Mouse (Mus musculus) megakaryocyte progenitor cell, adult 5-6 weeks (primary cell): ENCODE data around the gene Shisa3. TPM values are rescaled to one million over a fixed set of nuclear protein-coding genes. Genes with fewer than 3 reads are reported as not detected.
A peak's percentile ranks its signal among the peaks of the same experiment; 100 is the strongest.

Experiments used
- ATAC-seq: replicated peaks from 2 replicates; pipeline ENCODE4 v1.8.0; 2016; ENCODE audit warnings: mild to moderate bottlenecking, moderate TSS enrichment, inconsistent platforms; ENCODE audit not compliant: poor library complexity
- total RNA-seq, 2 experiments: library from RNA; stranded (forward) in 1 of 2; stranded (reverse) in 1 of 2; fragments of 157-497, 149-512 nt in 1 of 2; fragments of 200-1000 nt in 1 of 2; gene quantifications; 2 replicates each; pipeline versions ENCODE4 v1.2.3 to v1.2.4; 2015 to 2017

Shisa3 gene
- total RNA-seq (2015) (not detected in 2 replicates), total RNA-seq (2017) (not detected in 2 replicates)

- peak; percentile 59 for ATAC-seq
Measured at GRCm38 (mm10) chr5:67607804-67608673, at the start of gene Shisa3. Gene Shisa3, plus strand, starts transcription at chr5:67607882.

- ATAC-seq: no peak
Measured at GRCm38 (mm10) chr5:67558644-67559043, 49.0 kb upstream of the Shisa3 start.

GRCm38 (mm10) chr5:67559063-67559462, 48.6 kb upstream of the Shisa3 start:
- ATAC-seq: no peak

DNA sequence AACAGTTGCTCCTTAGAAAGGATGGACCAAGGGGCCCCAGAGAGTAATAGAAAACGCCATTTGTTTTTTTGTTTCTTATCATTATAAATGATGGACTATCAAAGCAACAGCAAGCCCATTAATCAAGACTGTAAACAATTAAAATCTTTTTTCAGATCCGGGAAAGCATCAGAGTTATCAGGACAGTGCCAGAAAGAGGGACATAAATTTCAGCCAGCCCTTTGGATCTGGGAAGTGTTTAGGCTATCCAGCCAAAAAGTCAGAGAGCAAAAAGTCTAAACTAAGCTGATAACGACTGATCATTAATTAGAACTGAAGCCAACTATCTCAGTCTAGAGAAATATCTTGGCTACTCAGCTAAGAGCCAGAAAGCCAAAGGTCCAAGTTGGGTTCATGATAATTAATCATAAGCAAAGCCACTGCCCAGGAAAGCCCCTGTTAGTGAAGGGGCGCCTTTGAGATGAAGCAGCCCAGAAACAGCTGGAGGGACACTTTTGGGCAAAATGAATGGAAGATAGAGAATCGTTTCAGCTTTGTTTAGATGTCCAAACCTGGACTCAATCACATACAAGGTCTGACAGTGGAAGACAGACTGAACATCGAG, 35.0 kb upstream of the Shisa3 start:
- ATAC-seq: no peak

- no peak for ATAC-seq
Measured at GRCm38 (mm10) chr5:67574039-67574438, 33.6 kb upstream of the Shisa3 start.

DNA sequence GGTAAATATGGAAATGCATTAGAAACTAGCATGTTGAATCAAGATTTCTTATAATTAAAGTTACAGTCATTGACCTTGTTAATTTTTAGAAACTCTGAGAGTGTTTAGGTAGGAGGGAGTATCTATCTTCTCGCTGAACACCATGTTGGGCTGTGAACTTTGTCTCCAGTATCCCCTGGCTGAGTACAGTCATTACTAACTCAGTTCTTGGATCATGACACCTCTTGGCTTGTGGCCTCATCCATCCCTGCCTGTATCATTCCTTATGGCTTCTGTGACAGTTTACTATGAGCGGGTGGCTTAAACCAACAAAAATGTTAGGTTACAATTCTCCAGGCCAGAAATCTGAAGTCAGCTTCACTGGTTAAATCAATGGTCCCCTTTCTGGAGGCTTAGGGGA, 32.0 kb upstream of the Shisa3 start:
- ATAC-seq: no peak

DNA sequence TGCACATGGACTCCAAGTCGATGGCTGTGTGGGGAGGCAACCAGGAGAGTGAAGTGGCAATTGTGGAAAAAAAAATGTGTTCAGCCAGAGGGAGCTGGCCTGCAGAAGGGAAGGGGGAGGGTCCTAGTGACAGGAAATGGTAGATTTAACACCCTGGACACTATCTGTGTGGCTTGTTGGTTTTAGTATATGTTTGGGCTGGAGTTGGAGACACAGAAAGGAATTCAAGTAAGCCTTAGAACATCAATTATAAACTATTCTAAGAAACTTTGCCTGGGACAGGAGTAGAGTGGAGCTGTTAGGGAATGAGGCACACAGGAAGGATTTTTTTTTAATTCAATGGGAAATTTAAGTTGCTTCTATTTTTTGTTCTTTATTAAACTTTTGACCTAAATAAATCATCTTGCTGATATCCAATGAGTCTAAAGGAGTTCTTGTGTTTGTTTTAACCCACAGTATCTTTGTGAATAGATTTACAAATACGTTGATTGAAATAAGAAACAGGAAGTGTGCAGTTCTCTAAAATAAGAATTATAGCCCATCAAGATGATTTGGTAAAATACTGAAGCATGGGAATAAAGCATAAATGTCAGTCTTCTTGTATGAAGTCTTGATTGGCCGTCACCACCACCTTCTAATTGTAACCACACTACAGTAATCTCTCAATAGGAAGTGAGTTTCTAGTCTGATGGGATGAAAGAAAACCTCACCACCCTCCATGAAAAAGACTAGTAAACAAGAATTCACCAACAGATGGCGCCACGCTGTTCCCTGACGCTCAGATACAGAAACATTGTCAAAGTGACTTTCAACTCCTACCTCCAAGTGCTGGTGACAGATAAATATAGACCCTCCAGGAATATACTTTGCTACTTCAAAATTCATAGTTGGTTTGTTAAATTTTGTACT, 27.7 kb upstream of the Shisa3 start:
- peak; percentile 75 for ATAC-seq

DNA sequence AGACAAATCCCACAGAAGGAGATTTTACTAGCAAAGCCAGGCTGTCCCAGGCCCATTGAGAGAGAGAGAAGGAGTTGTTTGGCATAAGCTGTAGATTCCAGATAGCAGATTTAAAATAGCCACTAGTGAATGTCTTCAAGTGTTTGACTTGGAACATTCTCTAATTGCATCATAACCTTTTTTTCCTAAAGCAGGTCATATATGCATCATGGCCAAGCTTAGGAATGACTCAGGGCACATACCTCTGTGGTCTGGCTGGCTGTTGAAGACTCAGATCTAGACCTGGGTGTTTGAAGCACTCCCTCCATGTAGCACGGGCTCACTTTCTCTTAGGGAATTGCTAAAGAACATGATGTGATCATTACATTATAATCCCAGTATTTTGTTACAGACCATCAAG, 12.6 kb upstream of the Shisa3 start:
- ATAC-seq: no peak

DNA sequence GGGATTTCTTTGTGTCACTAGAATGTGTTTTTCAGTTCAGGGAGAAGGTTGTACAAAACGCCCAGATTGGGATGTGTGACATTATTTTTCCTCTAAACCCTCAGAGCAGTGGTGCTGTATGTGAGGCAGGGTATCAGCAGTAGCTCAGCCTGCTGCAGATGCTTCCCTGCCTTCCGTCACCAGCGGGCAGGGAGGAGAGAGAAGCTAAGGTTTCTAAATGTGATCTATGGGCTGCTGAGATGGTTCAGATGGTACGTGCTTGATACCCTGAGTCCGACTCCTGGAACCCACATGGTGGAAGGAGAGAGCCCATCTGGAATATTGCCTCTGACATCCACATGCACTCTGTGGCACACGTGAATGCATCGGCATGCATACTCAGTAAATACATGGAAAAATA, 12.1 kb upstream of the Shisa3 start:
- no peak for ATAC-seq

DNA sequence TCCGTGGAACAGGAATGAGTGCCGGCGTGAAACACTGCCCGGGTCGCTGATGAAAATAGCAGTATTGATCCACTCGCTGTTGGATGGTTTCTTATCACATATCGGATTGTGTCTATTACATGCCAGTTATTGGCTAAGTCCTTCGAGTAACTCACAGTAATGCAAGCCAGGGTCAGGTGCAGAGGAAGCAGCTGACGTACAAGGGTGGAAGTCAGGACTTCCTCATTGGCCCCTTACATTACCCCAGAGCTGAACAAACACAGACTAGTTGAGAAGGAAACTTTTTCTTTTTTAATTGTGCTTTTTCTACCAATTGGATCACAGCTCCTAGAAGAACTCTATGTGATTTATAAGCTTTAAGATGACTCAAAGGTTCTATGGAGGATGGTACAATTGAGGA, 7.7 kb upstream of the Shisa3 start:
- ATAC-seq: peak; percentile 99

- no peak for ATAC-seq
Measured at GRCm38 (mm10) chr5:67605951-67606350, 1.7 kb upstream of the Shisa3 start.

- ATAC-seq: peak; percentile 34
Measured at GRCm38 (mm10) chr5:67606916-67607803, 522 bp upstream of the Shisa3 start.

GRCm38 (mm10) chr5:67608674-67609519, 1.2 kb downstream of the Shisa3 start:
- no peak for ATAC-seq

DNA sequence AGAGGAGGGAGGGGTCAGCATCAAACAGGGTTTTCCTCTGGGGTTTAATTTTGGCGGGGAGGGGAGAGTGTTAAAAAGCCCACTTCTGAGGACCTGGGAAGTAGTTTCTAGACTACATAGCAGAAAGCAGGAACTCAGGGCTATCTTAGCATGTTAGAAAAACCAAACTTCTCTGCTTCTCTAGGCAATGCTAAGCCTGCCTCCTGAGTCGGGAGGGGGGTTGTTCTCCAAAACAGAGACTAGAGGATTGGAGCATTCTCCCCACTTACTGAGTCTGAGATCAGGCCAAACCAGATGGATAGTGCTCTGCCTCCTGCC, 1.8 kb downstream of the Shisa3 start:
- no peak for ATAC-seq

- ATAC-seq: no peak
Measured at GRCm38 (mm10) chr5:67621230-67621629, 13.5 kb downstream of the Shisa3 start.

DNA sequence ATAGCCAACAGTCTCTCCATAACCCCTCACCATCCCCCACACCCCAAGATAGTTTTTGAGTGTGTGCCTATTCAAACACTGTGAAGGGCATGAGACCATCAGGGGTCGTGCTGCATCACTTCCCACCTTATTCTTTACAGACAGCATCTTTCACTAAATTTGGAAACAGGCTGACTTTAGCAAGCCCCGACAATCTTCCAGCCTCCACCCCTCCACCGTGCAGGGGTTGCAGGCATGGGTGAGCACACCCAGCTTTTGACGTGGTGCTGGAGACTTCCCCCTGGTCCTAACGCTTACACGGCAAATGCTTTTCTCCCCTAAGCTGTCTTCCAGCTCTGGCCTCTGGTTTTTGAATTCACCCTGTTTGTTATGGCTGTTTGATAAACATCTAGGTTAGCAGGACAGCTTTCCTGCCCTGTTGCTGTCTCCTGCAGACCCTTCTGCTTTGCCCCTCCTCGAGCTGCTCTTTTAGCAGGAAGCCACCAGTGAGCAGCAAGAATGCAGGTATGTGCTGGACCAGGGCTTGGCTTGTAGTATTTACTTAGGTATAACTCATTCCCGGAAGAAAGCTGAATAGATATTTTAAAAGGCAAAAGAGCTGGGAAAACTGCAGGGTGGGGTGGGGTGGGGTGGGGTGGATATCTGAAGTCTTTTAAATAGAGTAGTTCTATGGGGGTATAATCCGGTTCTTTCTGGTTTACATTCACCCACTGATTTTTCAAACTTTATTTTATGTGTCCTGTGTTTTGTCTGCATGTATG, 20.7 kb downstream of the Shisa3 start:
- no peak for ATAC-seq

DNA sequence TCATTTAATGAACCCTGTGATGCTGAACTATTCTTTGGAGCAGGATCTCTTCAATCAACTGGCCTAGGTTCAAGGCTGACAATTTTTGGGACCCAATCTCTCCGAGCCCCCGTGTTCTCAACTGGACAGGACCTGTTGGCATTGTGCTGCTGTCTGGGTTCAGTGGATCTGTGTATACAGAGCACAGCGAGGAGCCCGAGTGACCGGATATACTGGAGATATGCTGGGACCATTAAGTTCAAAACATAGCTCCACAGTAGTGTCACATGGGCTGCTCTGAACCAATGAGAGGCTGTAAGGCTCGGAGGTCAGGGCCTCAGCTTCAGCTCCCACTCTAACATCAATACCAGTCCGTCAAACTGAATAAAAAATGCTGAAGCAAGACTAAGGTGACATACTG, 21.8 kb downstream of the Shisa3 start:
- no peak for ATAC-seq

DNA sequence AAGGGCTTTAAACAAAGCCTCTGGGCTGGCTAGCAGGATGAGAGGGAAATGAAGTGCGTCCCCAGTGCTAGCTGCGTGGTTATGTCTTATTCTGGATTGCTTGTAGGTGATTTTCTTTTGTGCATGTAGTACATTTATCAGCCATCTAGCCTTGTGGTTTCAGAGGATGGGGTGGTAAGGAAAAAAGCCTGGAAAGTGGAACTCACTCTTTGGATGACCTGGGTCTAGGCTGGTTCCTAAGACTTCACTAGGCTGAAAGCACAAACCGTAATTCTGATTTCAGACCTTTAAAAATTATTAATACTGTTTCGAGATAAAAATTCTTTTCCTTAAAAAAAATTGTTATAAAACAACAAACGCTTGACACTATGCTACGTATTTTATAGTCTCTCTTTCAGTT, 22.2 kb downstream of the Shisa3 start:
- ATAC-seq: no peak

GRCm38 (mm10) chr5:67631261-67631660, 23.6 kb downstream of the Shisa3 start:
- no peak for ATAC-seq
